Mouse (Mus musculus) MEL (cell line): ENCODE measurements at regions not wholly inside any gene's neighbourhood (a gene's known extent, or its start where the extent isn't known, plus 50 kb on each side); places are given as distances from the start of the nearest gene placed in this dataset.

ENCODE experiments used
- DNase-seq: peaks from one replicate; pipeline ENCODE4 v3.0.0; 2011; ENCODE audit warnings: low read depth, low spot score
- H3K27ac ChIP-seq: 2 replicates; pipeline ENCODE4 v1.5.1; 2012; ENCODE audit warnings: low read depth, mild to moderate bottlenecking, control low read depth, low read length, moderate library complexity; ENCODE audit not compliant: control insufficient read depth
- H3K27me3 ChIP-seq, 2 experiments: fragments of 150-350 bp in 1 of 2; sonication (generic) in 1 of 2; 2 replicates each; pipeline ENCODE4 v1.6.1; 2012; ENCODE audit warnings: low read length in 2 of 2, mild to moderate bottlenecking in 2 of 2, improper control_type of control experiment in 1 of 2, moderate library complexity in 1 of 2; ENCODE audit not compliant: insufficient read depth in 2 of 2, control insufficient read depth in 1 of 2
- H3K36me3 ChIP-seq, 2 experiments: 2 replicates each; pipeline ENCODE4 v1.6.1; 2012 to 2014; ENCODE audit warnings: low read length in 2 of 2, improper control_type of control experiment in 1 of 2, inconsistent platforms in 1 of 2, mild to moderate bottlenecking in 1 of 2; ENCODE audit not compliant: insufficient read depth in 2 of 2, control insufficient read depth in 1 of 2
- H3K4me1 ChIP-seq, 2 experiments: fragments of 150-350 bp in 1 of 2; sonication (generic) in 1 of 2; 2 replicates each; pipeline ENCODE4 v1.6.1; 2012; ENCODE audit warnings: low read length in 2 of 2, improper control_type of control experiment in 1 of 2, mild to moderate bottlenecking in 1 of 2; ENCODE audit not compliant: insufficient read depth in 2 of 2, control insufficient read depth in 1 of 2
- H3K4me3 ChIP-seq, 2 experiments: fragments of 150-350 bp in 1 of 2; sonication (generic) in 1 of 2; 2 replicates each; pipeline ENCODE4 v1.5.1; 2012; ENCODE audit warnings: low read depth in 2 of 2, low read length in 2 of 2, mild to moderate bottlenecking in 2 of 2, moderate library complexity in 2 of 2, control low read depth in 1 of 2, improper control_type of control experiment in 1 of 2; ENCODE audit not compliant: control insufficient read depth in 1 of 2, insufficient read depth in 1 of 2
- H3K79me2 ChIP-seq: 2 replicates; pipeline ENCODE4 v1.6.1; 2012; ENCODE audit warnings: mild to moderate bottlenecking, low read length, moderate library complexity; ENCODE audit not compliant: control insufficient read depth, poor library complexity, insufficient read depth
- H3K9ac ChIP-seq: 2 replicates; pipeline ENCODE4 v1.6.1; 2012; ENCODE audit warnings: low read depth, mild to moderate bottlenecking, control low read depth, low read length, moderate library complexity; ENCODE audit not compliant: control insufficient read depth, poor library complexity, severe bottlenecking
- H3K9me3 ChIP-seq: fragments of 150-350 bp; sonication (generic); replicated peaks from 2 replicates; pipeline ENCODE4 v1.6.1; 2012; ENCODE audit warnings: mild to moderate bottlenecking, low read length, improper control_type of control experiment, moderate library complexity; ENCODE audit not compliant: insufficient read depth
- BHLHE40 ChIP-seq: IDR thresholded peaks from 2 replicates; pipeline ENCODE4 v1.6.1; 2012; ENCODE audit warnings: low read depth, mild to moderate bottlenecking, inconsistent platforms, low read length, improper control_type of control experiment, borderline replicate concordance
- CHD2 ChIP-seq: IDR thresholded peaks from 2 replicates; pipeline ENCODE4 v1.6.1; 2011; ENCODE audit warnings: low read length, improper control_type of control experiment
- CTCF ChIP-seq, 3 experiments: IDR thresholded peaks in 2 of 3; conservative IDR thresholded peaks in 1 of 3; 2 replicates each; pipeline ENCODE4 v1.5.1; 2011 to 2012; ENCODE audit warnings: low read length in 3 of 3, low read depth in 2 of 3, mild to moderate bottlenecking in 2 of 3, improper control_type of control experiment in 1 of 3, inconsistent platforms in 1 of 3, mixed read lengths in 1 of 3, moderate library complexity in 1 of 3; ENCODE audit not compliant: control insufficient read depth in 1 of 3, insufficient read depth in 1 of 3, poor library complexity in 1 of 3, severe bottlenecking in 1 of 3
- ELF1 ChIP-seq: IDR thresholded peaks from 2 replicates; pipeline ENCODE4 v1.6.1; 2014; ENCODE audit warnings: low read depth, mild to moderate bottlenecking, inconsistent platforms, low read length, improper control_type of control experiment, moderate library complexity
- EP300 ChIP-seq, 2 experiments: IDR thresholded peaks; 2 replicates each; pipeline ENCODE4 v1.6.1; 2011; ENCODE audit warnings: improper control_type of control experiment in 2 of 2, low read length in 2 of 2, low read depth in 1 of 2, mild to moderate bottlenecking in 1 of 2
- GABPA ChIP-seq: IDR thresholded peaks from 2 replicates; pipeline ENCODE4 v1.6.1; 2012; ENCODE audit warnings: low read depth, mild to moderate bottlenecking, inconsistent platforms, low read length, improper control_type of control experiment, moderate library complexity
- MAFK ChIP-seq: IDR thresholded peaks from 2 replicates; pipeline ENCODE4 v1.6.1; 2011; ENCODE audit warnings: low read depth, mild to moderate bottlenecking, low read length, improper control_type of control experiment, borderline replicate concordance
- MAX ChIP-seq: IDR thresholded peaks from 2 replicates; pipeline ENCODE4 v1.6.1; 2011; ENCODE audit warnings: low read length, improper control_type of control experiment
- MAZ ChIP-seq: IDR thresholded peaks from 2 replicates; pipeline ENCODE4 v1.6.1; 2012; ENCODE audit warnings: low read depth, mild to moderate bottlenecking, inconsistent platforms, low read length, improper control_type of control experiment
- MEF2A ChIP-seq: IDR thresholded peaks from 2 replicates; pipeline ENCODE4 v1.6.1; 2014; ENCODE audit warnings: low read depth, mild to moderate bottlenecking, inconsistent platforms, low read length, improper control_type of control experiment; ENCODE audit not compliant: poor library complexity, insufficient replicate concordance, severe bottlenecking; ENCODE audit errors: extremely low read depth
- MXI1 ChIP-seq: IDR thresholded peaks from 2 replicates; pipeline ENCODE4 v1.6.1; 2011; ENCODE audit warnings: mild to moderate bottlenecking, low read depth, low read length, improper control_type of control experiment
- MYB ChIP-seq: IDR thresholded peaks from 2 replicates; pipeline ENCODE4 v1.6.1; 2011; ENCODE audit warnings: mild to moderate bottlenecking, low read depth, low read length, improper control_type of control experiment
- MYC ChIP-seq: IDR thresholded peaks from 2 replicates; pipeline ENCODE4 v1.6.1; 2011; ENCODE audit warnings: low read depth, mild to moderate bottlenecking, low read length, improper control_type of control experiment, moderate library complexity
- NRF1 ChIP-seq: IDR thresholded peaks from 2 replicates; pipeline ENCODE4 v1.6.1; 2014; ENCODE audit warnings: low read depth, mild to moderate bottlenecking, inconsistent platforms, low read length, improper control_type of control experiment, moderate library complexity; ENCODE audit not compliant: poor library complexity, insufficient read depth, severe bottlenecking
- POLR2AphosphoS5 ChIP-seq: IDR thresholded peaks from 2 replicates; pipeline ENCODE4 v1.6.1; 2012; ENCODE audit warnings: low read depth, borderline replicate concordance, mild to moderate bottlenecking, inconsistent platforms, low read length, moderate library complexity, mixed read lengths
- RAD21 ChIP-seq: IDR thresholded peaks from 2 replicates; pipeline ENCODE4 v1.6.1; 2011; ENCODE audit warnings: mild to moderate bottlenecking, low read depth, low read length, improper control_type of control experiment
- RCOR1 ChIP-seq: IDR thresholded peaks from 2 replicates; pipeline ENCODE4 v1.6.1; 2012; ENCODE audit warnings: low read depth, mild to moderate bottlenecking, inconsistent platforms, low read length, improper control_type of control experiment
- SMC3 ChIP-seq: IDR thresholded peaks from 2 replicates; pipeline ENCODE4 v1.6.1; 2011; ENCODE audit warnings: low read depth, low read length, improper control_type of control experiment
- TAL1 ChIP-seq: IDR thresholded peaks from 2 replicates; pipeline ENCODE4 v1.6.1; 2012; ENCODE audit warnings: mild to moderate bottlenecking, inconsistent platforms, low read length, moderate library complexity, mixed read lengths
- TBP ChIP-seq: IDR thresholded peaks from 2 replicates; pipeline ENCODE4 v1.8.0; 2011; ENCODE audit warnings: low read depth, low read length, improper control_type of control experiment
- TCF12 ChIP-seq: IDR thresholded peaks from 2 replicates; pipeline ENCODE4 v1.6.1; 2014; ENCODE audit warnings: low read depth, mild to moderate bottlenecking, inconsistent platforms, low read length, improper control_type of control experiment, moderate library complexity
- UBTF ChIP-seq: IDR thresholded peaks from 2 replicates; pipeline ENCODE4 v1.6.1; 2012; ENCODE audit warnings: low read depth, mild to moderate bottlenecking, inconsistent platforms, low read length, improper control_type of control experiment, moderate library complexity, borderline replicate concordance; ENCODE audit not compliant: insufficient read depth
- USF2 ChIP-seq, 2 experiments: IDR thresholded peaks; 2 replicates each; pipeline ENCODE4 v1.6.1; 2011 to 2012; ENCODE audit warnings: improper control_type of control experiment in 2 of 2, low read length in 2 of 2, borderline replicate concordance in 1 of 2, inconsistent platforms in 1 of 2, low read depth in 1 of 2, mild to moderate bottlenecking in 1 of 2; ENCODE audit not compliant: insufficient read depth in 1 of 2
- ZC3H11A ChIP-seq: IDR thresholded peaks from 2 replicates; pipeline ENCODE4 v1.6.1; 2012; ENCODE audit warnings: low read depth, mild to moderate bottlenecking, inconsistent platforms, low read length, improper control_type of control experiment
- ZKSCAN1 ChIP-seq: IDR thresholded peaks from 2 replicates; pipeline ENCODE4 v1.6.1; 2012; ENCODE audit warnings: low read depth, mild to moderate bottlenecking, inconsistent platforms, low read length, improper control_type of control experiment, moderate library complexity
- ZNF384 ChIP-seq: IDR thresholded peaks from 2 replicates; pipeline ENCODE4 v1.6.1; 2012; ENCODE audit warnings: low read depth, mild to moderate bottlenecking, inconsistent platforms, low read length, improper control_type of control experiment

GRCm38 (mm10) chr1:138343451-138343850, 69.9 kb downstream of the Atp6v1g3 start:
- H3K9ac ChIP-seq, result no peak overlapping the region
- no peaks in the 10 kb centered on the region; a peak in 1 of 4 replicates for H3K27me3 ChIP-seq
- no peaks in the 10 kb centered on the region for H3K36me3 ChIP-seq
- DNase-seq, result peak; percentile 6
- H3K4me3 ChIP-seq, result no peak overlapping the region
- no peaks in the 10 kb centered on the region for H3K9me3 ChIP-seq
- no peaks in the 10 kb centered on the region for H3K4me1 ChIP-seq
- no peaks in the 10 kb centered on the region for H3K79me2 ChIP-seq
- no peak for TF ChIP-seq GABPA
- no peak for TF ChIP-seq TAL1
- TF ChIP-seq MXI1, result no peak
- no peak for TF ChIP-seq UBTF
- no peak for TF ChIP-seq CHD2
- TF ChIP-seq MAX, result no peak
- no peak for TF ChIP-seq MYC
- TF ChIP-seq ZKSCAN1, result no peak
- TF ChIP-seq MEF2A, result no peak
- TF ChIP-seq ZC3H11A, result no peak
- no peak for TF ChIP-seq MYB
- TF ChIP-seq EP300 (IDR thresholded peaks at IDR 0.05; ENCODE audit: low read depth in 1 of 2, low read length in 2 of 2), result no peak
- TF ChIP-seq SMC3, result no peak
- TF ChIP-seq POLR2AphosphoS5, result no peak
- no peak for TF ChIP-seq NRF1
- no peak overlapping the region for H3K27ac ChIP-seq

- H3K27ac ChIP-seq, result no peak overlapping the region
- no peaks in the 10 kb centered on the region; a peak in 1 of 4 replicates for H3K27me3 ChIP-seq
- no peak for DNase-seq
- no peak overlapping the region for H3K9ac ChIP-seq
- H3K79me2 ChIP-seq, result no peaks in the 10 kb centered on the region
- TF ChIP-seq GABPA, result no peak
- H3K4me1 ChIP-seq, result no peaks in the 10 kb centered on the region
- H3K4me3 ChIP-seq, result no peak overlapping the region
- no peaks in the 10 kb centered on the region for H3K36me3 ChIP-seq
- no peaks in the 10 kb centered on the region for H3K9me3 ChIP-seq
These were observed 71.4 kb downstream of the Atp6v1g3 start for GRCm38 (mm10) chr1:138344920-138345319.

- Histone ChIP-seq H3K9me3 (no peaks in the 10 kb centered on the region), H3K4me1 (no peaks in the 10 kb centered on the region), H3K4me3 (no peak overlapping the region), H3K79me2 (no peaks in the 10 kb centered on the region), H3K27me3 (no peaks in the 10 kb centered on the region; a peak in 1 of 4 replicates), H3K27ac (no peak overlapping the region), H3K36me3 (no peaks in the 10 kb centered on the region), H3K9ac (no peak overlapping the region)
- DNase-seq, result no peak
- no peak for TF ChIP-seq ELF1
- no peak for TF ChIP-seq CHD2
- TF ChIP-seq MAZ, result no peak
- no peak for TF ChIP-seq MAX
- no peak for TF ChIP-seq RCOR1
- TF ChIP-seq SMC3, result no peak
- TF ChIP-seq TCF12, result no peak
- TF ChIP-seq ZNF384, result no peak
- no peak for TF ChIP-seq CTCF (IDR thresholded peaks at IDR 0.05 in 2 of 3, conservative IDR thresholded peaks at IDR 0.05 in 1 of 3; ENCODE audit: control insufficient read depth in 1 of 3, insufficient read depth in 1 of 3, low read depth in 2 of 3, low read length in 3 of 3, poor library complexity in 1 of 3, severe bottlenecking in 1 of 3)
- TF ChIP-seq MXI1, result no peak
- TF ChIP-seq GABPA, result no peak
- no peak for TF ChIP-seq USF2 (IDR thresholded peaks at IDR 0.05; ENCODE audit: borderline replicate concordance in 1 of 2, insufficient read depth in 1 of 2, low read depth in 1 of 2, low read length in 2 of 2)
- no peak for TF ChIP-seq BHLHE40
- no peak for TF ChIP-seq TAL1
- TF ChIP-seq TBP, result no peak
- TF ChIP-seq RAD21, result no peak
- TF ChIP-seq MAFK, result no peak
These were observed 72.5 kb downstream of the Atp6v1g3 start for GRCm38 (mm10) chr1:138345992-138346391.
